Mouse (Mus musculus) ES-E14 (cell line): ENCODE data around the gene Ttc4. TPM values are rescaled to one million over a fixed set of nuclear protein-coding genes. Genes with fewer than 3 reads are reported as not detected.

Source experiments
- DNase-seq: peaks from one replicate; pipeline ENCODE4 v3.0.0-alpha.2; 2013; ENCODE audit warnings: low read depth, low spot score
- H3K27ac ChIP-seq: 2 replicates; pipeline ENCODE4 v1.5.1; 2012; ENCODE audit warnings: low read depth, mild to moderate bottlenecking, low read length, moderate library complexity, mixed read lengths; ENCODE audit not compliant: poor library complexity, insufficient read depth, severe bottlenecking
- H3K36me3 ChIP-seq: 2 replicates; pipeline ENCODE4 v1.6.1; 2012; ENCODE audit warnings: mild to moderate bottlenecking, low read length, moderate library complexity, mixed read lengths; ENCODE audit not compliant: control insufficient read depth, poor library complexity, insufficient read depth, severe bottlenecking
- H3K4me1 ChIP-seq, 2 experiments: fragments of 150-350 bp in 1 of 2; sonication (generic) in 1 of 2; 2 replicates each; pipeline ENCODE4 v1.6.1; 2012; ENCODE audit warnings: low read length in 2 of 2, mild to moderate bottlenecking in 1 of 2, mixed read lengths in 1 of 2; ENCODE audit not compliant: control insufficient read depth in 2 of 2, insufficient read depth in 2 of 2, poor library complexity in 1 of 2
- H3K4me3 ChIP-seq, 2 experiments: fragments of 150-350 bp in 1 of 2; sonication (generic) in 1 of 2; 2 replicates each; pipeline ENCODE4 v1.5.1; 2012; ENCODE audit warnings: low read length in 2 of 2, low read depth in 1 of 2, mild to moderate bottlenecking in 1 of 2, mixed read lengths in 1 of 2; ENCODE audit not compliant: insufficient read depth in 1 of 2, poor library complexity in 1 of 2, severe bottlenecking in 1 of 2
- H3K9ac ChIP-seq: 2 replicates; pipeline ENCODE4 v1.6.1; 2012; ENCODE audit warnings: low read depth, mild to moderate bottlenecking, low read length, mixed read lengths; ENCODE audit not compliant: poor library complexity, insufficient read depth, severe bottlenecking
- H3K9me3 ChIP-seq: fragments of 150-350 bp; sonication (generic); 2 replicates; pipeline ENCODE4 v1.6.1; 2012; ENCODE audit warnings: low read depth, mild to moderate bottlenecking, low read length; ENCODE audit not compliant: control insufficient read depth, insufficient read depth
- CHD2 ChIP-seq: IDR thresholded peaks from 2 replicates; pipeline ENCODE4 v1.6.1; 2014; ENCODE audit warnings: mild to moderate bottlenecking, low read depth, low read length, inconsistent platforms
- HCFC1 ChIP-seq: IDR thresholded peaks from 2 replicates; pipeline ENCODE4 v1.6.1; 2012; ENCODE audit warnings: low read length, inconsistent platforms, borderline replicate concordance; ENCODE audit not compliant: insufficient read depth
- MAFK ChIP-seq: IDR thresholded peaks from 2 replicates; pipeline ENCODE4 v1.6.1; 2014; ENCODE audit warnings: mild to moderate bottlenecking, low read depth, low read length, inconsistent platforms; ENCODE audit not compliant: insufficient read depth
- ZC3H11A ChIP-seq: IDR thresholded peaks from 2 replicates; pipeline ENCODE4 v1.6.1; 2012; ENCODE audit warnings: low read depth, mild to moderate bottlenecking, inconsistent platforms, low read length, borderline replicate concordance
- ZNF384 ChIP-seq: IDR thresholded peaks from 2 replicates; pipeline ENCODE4 v1.6.1; 2012; ENCODE audit warnings: low read depth, low read length, inconsistent platforms
- in situ Hi-C, 2 experiments: fragments of 600-800 bp; cut with MboI; formaldehyde crosslinking; loops; one replicate each; pipeline ENCODE4 v1.15.1; 2025; ENCODE audit warnings: low sequenced_read_pairs in 2 of 2, inconsistent platforms in 1 of 2; ENCODE audit not compliant: unreplicated experiment in 2 of 2
- total RNA-seq: library from RNA; depleted of rRNA; stranded (reverse); fragments of 300-350 nt; gene quantifications from 2 replicates; pipeline ENCODE4 v1.2.3, GENCODE M21; 2012

The Ttc4 gene
- total RNA-seq, 1 experiment, result 47.1 TPM

GRCm38 (mm10) chr4:106705096-106705665 is 26.4 kb upstream of the Ttc4 start:
- Histone ChIP-seq H3K27ac (no peak overlapping the region), H3K4me3 (no peak overlapping the region), H3K9ac (no peak overlapping the region), H3K36me3 (no peaks in the 10 kb centered on the region), H3K9me3 (no peaks in the 10 kb centered on the region), H3K4me1 (peaks cover 4 to 20% of the 10 kb centered on the region in 2 experiments; a peak in 3 of 4 replicates)
- in situ Hi-C loops, result loop anchor here in 1 of 2 experiments (5.0 kb wide), 1 partner anchor 73 kb away; no protein-coding TSS in a partner anchor
- TF ChIP-seq CHD2, result no peak
- TF ChIP-seq ZNF384, result no peak
- no peak for TF ChIP-seq HCFC1
- no peak for TF ChIP-seq MAFK
- no peak for TF ChIP-seq ZC3H11A
- DNase-seq, result no peak

- H3K4me1 ChIP-seq, result peaks cover 4 to 20% of the 10 kb centered on the region in 2 experiments; a peak in 3 of 4 replicates
- H3K36me3 ChIP-seq, result no peaks in the 10 kb centered on the region
- no peak for DNase-seq
- no peak for TF ChIP-seq MAFK
- TF ChIP-seq HCFC1, result no peak
- no peak for TF ChIP-seq CHD2
- TF ChIP-seq ZC3H11A, result no peak
- no peak for TF ChIP-seq ZNF384
- H3K9me3 ChIP-seq, result no peaks in the 10 kb centered on the region
- in situ Hi-C loops, result no loop called here
- no peak overlapping the region for H3K9ac ChIP-seq
- H3K27ac ChIP-seq, result no peak overlapping the region
- no peak overlapping the region for H3K4me3 ChIP-seq
Measured at GRCm38 (mm10) chr4:106704416-106704815, 25.7 kb upstream of the Ttc4 start.

GRCm38 (mm10) chr4:106703956-106704355 is 25.2 kb upstream of the Ttc4 start:
- no peak overlapping the region for H3K9ac ChIP-seq
- H3K4me3 ChIP-seq, result no peak overlapping the region
- no peaks in the 10 kb centered on the region for H3K36me3 ChIP-seq
- DNase-seq, result no peak
- in situ Hi-C loops, result no loop called here
- TF ChIP-seq HCFC1 (no peak), ZC3H11A (no peak), MAFK (no peak), CHD2 (no peak), ZNF384 (no peak)
- no peak overlapping the region for H3K27ac ChIP-seq
- H3K4me1 ChIP-seq, result peaks cover 4 to 20% of the 10 kb centered on the region in 2 experiments; a peak in 3 of 4 replicates
- no peaks in the 10 kb centered on the region for H3K9me3 ChIP-seq

GRCm38 (mm10) chr4:106700798-106701197 is 22.1 kb upstream of the Ttc4 start:
- Histone ChIP-seq H3K9me3 (no peaks in the 10 kb centered on the region), H3K27ac (no peak overlapping the region), H3K36me3 (no peaks in the 10 kb centered on the region), H3K9ac (no peak overlapping the region), H3K4me3 (no peak overlapping the region), H3K4me1 (peaks cover 4 to 9% of the 10 kb centered on the region in 2 experiments; a peak in 2 of 4 replicates)
- in situ Hi-C loops, result no loop called here
- TF ChIP-seq ZC3H11A, result no peak
- no peak for TF ChIP-seq HCFC1
- TF ChIP-seq CHD2, result no peak
- no peak for TF ChIP-seq ZNF384
- DNase-seq, result no peak
